Mouse (Mus musculus) yolk sac, embryonic 10.5 days (tissue): ENCODE data around the gene Gucy1b1.

Experiments
- DNase-seq: peaks from one replicate; pipeline ENCODE4 v3.0.0-alpha.2; 2017; ENCODE audit warnings: low spot score

Gucy1b1 gene

DNA sequence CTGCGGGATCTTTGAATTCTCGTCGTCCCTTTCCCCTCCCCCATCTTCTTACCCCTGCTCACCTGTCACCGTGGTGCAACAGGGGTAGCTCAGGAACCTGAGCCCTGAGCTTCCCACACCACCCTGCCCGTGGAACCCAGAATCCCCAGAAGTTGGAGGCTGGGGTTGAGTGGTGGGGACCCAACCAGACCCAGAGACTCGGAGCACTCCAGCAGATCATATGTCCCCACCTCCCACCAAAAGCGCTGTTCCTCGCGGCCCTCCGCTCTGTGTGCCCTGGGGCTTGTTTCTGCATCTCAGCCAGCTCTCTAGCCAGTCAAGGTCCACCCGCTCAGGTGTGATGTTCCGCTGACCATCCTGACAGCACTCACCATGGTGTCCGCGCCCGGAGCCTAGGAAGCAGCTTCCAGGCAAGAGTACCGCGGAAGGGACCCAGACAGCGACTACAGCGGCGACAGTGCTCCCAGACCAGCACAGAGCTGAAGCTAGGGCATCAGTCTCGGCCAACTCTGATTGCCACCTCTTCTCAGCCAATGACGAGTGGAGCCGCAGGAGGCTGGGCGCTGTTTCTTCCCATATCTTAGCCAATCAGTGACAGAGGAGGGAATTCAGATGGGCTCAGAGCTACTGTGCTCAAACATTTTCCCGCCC lies at the start of gene Gucy1b1:
TSS of gene Gucy1b1 (minus strand) at position 489 of the 651 bp plus-strand sequence.
- DNase-seq: peak; percentile 66

DNA sequence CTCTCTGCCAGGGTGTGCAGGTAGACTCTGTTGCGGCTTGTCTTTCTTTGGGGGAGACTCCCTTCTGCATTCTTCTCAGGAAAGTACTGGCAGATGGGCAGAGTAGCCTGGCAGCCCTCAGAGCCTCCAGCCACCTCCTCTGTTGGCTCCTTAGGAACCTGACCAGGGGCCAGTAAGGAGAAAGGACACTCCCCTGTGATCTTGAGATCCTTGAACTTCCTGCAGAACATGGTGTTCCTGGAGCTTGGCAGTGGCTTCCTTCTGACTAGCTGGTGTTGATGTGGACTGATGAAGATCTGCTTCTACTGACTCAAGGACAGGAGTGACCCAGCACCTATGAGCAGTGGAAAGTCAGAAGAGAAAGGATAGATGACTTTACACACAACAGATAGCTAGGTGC lies 44.4 kb upstream of the Gucy1b1 start:
- DNase-seq: no peak

DNA sequence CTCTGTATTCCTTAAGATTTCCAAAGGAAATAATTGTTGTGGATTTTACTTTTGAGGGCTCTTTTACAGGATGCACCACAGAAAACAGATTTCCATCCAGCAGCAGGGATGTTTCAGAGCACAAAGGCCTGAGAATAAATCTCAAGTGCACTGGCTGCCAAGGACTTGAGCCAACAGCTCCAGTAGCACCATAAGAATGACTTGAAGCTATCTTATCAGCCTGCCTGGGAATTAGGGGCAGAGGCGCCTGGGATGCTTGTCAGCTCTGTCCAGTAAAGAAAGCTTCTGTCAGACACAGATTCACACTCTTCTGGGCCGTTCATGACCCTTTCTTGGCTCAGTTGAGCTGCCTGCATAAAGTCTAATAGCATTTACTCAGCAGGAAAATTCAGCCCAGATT lies 38.0 kb upstream of the Gucy1b1 start:
- peak; percentile 17 for DNase-seq

DNA sequence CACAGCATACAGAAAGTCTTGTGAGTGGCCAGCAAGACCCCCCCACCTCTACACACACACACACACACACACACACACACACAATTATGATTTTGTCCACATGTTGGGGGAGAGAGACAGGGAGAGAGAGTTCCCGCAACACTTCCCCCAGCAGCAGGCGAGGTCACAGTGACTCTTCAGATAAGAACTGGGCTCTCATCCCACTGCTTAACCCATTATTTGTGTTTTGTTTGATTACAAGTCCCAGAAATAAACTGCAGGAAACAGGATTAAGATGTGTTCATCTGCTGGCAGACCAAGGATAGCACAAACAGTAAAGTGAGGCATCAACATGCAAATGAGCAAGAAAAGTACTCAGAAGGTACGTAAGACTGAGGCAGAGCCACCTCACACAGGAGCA lies 37.5 kb upstream of the Gucy1b1 start:
- DNase-seq: no peak

DNA sequence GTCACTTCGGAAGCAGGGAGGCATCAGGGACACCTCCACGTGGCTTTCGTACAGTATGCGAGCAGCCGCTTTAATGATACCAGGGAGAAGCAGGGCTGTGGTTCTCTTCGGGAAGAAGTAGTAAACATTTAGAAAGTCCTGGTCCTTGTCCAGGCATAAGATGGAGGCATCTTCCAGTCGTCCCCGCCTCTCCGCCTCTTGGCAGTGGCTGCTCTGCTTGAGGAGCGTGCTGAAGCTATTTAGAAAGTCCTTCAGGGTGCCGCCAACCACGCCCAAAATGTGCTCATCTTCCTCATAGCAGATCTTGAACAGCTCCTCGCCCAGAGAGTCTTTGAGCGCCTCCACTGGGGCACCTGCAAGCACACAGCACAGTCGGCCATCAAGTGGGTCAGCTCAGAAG lies 34.5 kb upstream of the Gucy1b1 start:
- DNase-seq: no peak

DNA sequence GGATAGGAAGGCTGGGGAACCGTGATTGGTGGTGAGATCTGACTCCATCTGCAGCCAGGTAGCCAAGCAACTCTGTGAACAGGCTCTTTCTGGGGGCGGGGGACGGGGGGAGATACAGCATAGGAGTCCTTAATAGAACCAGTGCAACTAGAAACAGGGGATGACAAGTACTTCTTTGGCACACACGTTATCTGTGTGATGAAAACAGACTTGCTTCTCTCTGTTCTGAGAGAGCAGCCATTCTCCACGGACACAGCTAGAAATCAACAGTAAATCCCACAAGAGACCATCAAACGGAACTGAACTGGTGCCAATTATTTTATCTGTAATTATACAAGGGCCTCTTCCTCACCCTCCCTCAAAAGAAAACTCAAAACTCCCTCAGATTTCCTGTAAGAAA lies 29.7 kb upstream of the Gucy1b1 start:
- DNase-seq: no peak

DNA sequence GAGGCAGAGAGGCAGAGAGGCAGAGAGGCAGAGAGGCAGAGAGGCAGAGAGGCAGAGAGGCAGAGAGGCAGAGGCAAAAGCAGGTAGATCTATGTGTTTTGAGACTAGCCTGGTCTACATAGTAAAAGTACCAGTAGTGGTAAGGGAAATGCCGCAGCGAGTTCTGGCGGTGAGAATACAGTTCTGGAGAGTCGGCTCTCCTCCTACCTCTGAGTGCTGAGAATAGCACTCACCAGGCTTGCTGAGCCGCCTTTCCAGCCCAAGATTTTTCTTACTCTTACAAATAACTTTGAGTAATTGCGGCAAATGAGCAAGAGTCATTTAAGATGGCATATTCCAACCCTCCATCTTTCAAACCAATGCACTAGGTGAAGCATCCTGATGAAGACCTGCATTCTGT lies 24.6 kb upstream of the Gucy1b1 start:
- no peak for DNase-seq

DNA sequence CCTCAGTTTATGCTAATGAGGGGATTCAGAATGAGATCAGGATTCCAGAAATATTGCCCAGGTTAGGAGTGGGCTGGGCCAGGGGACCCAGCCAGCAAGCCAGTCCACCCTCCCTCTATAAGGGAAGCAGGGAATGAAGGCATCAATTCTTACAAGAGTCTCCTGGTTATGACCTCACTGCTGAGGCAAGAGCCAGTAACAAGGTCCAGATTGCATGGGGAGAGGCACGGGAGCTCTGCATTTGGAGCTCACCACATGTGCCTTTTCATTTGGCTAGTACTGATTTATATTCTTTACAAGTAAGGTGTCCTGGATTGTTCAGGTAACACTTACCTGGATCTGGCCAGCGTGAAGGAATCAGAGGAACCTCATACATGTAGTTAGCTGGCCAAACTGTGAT lies 22.3 kb upstream of the Gucy1b1 start:
- no peak for DNase-seq

DNA sequence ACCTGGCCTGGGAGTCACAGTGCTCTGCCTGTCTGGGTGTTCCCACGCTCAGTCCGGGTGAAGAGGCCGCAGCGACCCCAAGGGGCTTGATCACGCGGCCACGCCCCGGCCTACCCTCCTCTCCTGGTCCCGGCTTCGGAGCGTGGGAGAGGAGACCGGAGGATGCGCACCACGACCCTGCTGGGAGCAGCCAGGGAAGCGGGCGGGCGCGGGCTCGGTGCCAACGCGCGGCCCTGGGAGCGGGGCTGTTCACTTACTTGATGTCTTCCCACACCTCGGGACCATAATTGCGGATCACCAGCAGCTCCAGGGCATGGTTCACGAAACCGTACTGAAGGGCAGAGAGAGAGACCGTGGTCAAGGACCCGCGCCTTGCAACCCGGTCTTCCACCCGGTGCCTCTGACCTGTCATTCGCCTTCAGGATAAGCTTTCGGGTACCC lies 728 bp downstream of the Gucy1b1 start:
- DNase-seq: peak; percentile 31

DNA sequence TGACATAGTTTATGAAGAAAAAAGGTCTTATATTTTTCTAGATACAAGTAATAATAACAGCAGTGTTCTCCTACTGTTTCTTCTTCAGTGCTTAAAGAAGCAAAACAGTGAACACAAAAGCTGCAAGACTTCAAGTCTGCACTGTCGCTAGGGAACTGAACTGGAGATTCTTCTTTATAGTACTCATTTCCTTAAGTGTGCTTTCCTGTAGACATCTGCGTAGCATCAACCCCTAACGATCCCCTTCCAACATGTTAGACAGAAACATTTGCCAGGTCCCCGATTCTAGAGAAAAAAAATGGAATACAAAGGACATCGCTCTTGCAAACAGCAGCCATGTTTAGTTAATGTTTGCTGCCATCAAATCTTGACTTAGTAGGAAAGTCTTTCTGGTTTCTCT lies 6.7 kb downstream of the Gucy1b1 start:
- DNase-seq: no peak

DNA sequence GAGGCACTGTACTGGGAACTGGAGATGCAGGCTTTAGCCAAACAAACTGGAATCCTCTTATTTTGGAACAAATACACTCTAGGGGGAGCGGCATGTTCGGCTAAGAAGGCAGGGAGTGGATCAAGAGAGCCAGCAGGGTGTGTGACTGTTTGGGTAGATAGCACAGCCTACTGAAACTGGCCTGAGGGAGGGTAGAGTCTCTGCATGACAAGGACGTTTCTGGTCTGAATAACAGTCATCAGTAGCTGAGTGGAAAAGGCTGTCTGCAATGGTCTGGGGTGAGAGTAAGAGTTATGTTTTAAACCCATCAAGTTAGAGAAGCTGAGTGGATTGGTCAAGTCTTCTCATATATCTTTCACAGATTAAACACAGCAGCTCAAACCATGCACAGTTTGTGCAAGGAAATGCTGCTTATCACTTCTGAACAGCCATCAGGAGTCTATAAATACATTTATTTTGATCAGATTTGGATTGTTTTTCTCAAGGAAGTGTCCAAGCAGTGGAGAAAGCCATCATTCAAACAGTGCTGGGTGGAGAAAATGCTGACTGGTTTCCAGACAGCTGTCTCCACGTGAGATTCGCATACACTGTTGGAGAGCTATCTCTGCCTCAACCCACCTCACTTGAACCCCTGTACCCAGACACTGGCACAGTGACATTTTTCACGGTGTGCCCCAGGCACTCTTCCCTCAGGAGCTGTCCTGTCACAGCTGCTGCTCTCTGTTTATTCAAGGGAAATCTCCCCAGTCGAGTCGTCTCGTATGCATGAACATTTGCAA lies 12.9 kb downstream of the Gucy1b1 start:
- no peak for DNase-seq

DNA sequence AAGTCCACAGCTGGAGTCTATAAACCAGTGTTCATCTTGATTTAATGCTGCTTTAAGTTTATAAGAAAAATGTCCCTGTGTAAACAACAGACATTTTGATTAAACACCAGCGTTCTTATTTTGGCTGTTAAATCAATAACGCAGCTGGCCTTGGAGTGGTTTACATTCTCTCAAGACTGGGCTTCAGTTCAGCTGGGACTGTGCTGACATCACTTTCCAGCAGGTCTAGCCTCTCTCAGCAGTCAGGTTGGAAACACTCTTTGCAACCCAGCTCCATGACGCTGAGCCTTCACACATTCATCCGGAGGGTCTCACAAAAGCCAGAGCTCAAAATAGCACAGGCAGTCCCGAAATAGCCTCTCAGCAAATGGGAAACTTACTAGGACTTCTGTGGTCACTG lies 17.3 kb downstream of the Gucy1b1 start:
- no peak for DNase-seq

DNA sequence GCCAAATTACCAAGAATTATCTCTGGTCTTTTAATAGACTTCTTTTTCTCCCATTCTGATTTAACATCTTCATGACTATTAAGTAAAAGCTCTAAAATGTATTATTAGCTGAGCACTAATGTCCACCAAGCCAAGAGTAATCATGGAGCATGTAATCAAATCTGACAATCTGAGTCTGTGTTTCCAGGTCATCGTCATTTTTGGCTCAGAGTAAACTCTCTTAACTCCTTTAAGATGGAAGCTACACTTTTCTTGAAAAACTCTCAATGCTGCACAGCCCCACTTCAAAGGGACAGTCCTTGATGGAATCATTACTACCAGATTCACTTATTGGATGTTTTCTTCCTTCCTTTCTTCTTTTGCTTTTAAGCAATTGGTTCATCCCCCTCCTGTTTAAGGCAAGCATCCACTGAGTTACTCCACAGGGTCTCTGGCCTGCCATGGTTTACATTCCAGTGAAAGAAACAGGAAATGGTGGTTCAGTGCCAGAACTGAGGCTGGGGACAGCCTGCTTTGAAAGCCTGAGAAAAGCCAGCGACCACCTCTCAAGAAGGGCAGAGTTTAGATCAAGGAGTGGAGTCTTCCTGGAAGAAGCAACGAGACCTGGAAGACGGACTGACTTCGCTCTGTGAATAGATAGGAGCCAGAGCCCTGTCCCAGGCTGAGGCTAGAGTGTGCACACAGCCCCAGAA lies 20.1 kb downstream of the Gucy1b1 start:
- peak; percentile 43 for DNase-seq

DNA sequence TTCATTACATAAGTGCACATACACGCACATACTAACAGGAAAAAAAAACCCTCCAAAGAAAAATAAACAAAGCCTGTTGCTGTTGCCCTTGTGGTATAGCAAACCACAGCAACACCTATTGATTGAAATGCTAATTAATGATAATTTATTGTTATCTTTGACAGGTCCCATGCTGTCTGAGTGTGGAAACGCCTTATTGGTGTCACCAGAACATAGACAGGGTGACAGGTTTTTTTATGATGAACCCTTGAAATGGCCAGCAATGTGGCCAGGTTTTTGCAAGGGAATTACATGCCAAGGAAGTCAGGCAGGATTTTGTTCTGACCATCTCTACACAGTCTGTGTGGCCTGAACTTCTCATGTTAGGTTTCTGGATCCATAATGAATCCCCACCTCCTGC lies 22.5 kb downstream of the Gucy1b1 start:
- no peak for DNase-seq

DNA sequence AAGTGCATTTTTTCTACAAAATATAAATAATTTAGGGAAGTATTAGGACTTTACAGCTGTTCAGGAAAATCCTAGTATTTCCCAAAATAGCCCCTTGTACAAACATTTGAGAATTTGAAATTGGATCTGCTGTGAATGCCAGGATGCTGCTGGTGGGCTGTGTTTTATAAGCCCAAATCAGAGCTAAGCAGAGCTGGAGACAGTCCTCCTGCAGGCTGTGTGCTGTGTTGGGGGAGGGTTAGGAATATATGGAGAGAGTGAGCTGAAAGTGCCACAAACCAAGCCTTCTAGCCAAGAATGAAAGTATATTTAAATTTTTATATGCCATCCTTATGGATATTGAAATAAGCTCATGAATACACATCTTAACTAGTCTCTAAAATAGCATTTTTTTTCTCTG lies 23.0 kb downstream of the Gucy1b1 start:
- DNase-seq: peak; percentile 18

DNA sequence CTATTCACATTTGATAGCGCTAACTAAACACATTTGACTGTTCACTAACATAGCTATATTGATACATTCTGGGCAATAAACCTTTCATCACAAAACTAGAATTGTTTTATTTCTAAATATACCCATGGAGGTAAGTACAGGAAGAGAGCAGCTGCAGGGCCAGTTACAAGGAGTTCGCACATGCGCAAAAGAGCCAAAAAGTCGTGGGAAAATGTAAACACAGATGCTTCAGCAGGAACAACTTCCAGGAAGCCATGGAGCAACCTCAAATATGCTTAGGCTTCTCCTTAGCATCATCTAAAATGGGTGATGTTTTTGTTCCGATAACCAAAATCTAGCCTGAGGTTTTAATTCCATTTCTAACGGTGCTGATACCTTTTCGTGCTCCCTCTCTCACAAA lies 25.8 kb downstream of the Gucy1b1 start:
- no peak for DNase-seq

DNA sequence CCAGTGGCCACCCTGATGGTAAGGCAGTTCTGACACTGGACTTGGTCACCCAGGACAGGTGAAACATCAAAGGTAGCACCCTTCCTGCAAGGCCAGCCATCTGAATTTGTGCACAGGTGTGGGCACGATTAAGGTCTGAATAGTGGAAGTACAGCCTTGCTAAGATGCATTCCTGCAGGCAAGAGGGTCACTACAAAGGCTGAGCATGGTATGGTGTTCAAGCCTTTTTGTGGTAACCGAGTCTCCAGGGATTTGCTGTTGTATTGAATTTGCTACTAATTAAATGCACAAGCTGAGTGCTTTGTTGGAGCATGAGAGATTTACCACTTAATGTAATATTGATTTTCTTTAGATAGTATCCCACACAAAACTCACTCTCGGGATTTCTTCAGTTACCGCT lies 26.4 kb downstream of the Gucy1b1 start:
- no peak for DNase-seq

DNA sequence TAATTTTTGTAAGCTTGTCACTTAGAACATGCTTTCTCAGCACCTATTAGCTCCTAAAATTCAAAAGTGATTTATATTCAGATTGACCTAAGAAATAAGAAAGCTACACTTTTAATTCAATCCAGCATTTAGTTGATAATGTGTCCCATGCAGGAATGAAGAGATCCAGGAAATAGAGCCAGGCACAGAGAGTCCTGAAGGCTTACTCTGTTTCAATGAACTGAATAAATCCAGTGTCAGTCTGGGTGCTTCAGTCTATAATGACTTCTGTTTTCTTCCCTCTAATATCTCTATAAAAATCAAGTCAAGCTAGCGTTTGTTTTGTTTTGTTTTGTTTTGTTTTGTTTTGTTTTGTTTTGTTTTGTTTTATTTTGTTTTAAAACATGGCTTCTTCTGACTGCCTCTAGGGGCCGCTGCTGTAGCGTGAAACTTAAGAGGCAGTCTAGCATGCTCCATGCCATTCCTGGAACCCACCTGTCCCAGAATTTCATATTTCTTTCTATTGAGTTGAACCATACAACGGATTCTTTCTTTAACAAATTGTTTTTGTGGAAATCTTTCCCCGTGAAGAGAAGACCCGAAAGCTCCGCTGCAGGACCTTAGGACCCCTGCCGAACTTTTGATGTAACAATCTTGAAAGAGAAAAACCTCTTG lies 27.3 kb downstream of the Gucy1b1 start:
- DNase-seq: no peak

DNA sequence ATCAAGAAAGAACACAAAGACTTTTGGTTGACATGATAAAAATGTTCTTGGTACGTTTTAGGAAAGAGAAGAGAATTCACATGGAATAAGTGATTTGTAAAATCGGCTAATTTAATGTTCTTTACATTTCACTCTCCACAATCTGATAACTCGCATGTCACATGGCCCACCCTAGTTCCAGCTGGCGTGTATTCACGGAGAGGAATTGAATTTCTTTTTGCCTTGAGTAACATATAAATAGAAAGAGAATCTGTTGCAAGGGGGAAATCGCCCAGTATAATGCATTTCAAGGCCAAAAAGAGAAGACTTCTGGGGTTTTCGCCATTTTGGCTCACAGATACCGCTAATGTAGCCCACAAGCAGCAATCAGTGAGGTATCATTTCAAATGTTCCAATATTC lies 28.4 kb downstream of the Gucy1b1 start:
- DNase-seq: no peak

DNA sequence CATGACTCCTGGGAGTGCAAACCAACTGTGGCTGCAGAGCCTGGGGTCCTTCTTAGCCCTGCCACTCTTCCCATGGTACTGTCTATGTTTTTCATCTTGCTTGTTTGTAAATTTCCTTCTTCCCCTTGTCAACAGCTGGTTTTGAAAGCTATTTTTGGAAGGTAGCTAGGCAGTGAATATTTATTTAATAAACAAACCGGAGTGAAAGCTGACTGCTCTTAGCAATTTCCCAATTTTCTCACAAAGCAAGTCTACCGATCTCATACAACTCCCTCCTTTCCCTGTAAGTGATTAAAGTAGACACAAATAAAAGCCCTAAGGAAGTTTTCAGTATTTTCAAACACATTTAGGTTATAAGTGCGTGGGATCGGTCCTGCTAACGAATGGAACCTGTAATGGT lies 29.6 kb downstream of the Gucy1b1 start:
- DNase-seq: no peak

DNA sequence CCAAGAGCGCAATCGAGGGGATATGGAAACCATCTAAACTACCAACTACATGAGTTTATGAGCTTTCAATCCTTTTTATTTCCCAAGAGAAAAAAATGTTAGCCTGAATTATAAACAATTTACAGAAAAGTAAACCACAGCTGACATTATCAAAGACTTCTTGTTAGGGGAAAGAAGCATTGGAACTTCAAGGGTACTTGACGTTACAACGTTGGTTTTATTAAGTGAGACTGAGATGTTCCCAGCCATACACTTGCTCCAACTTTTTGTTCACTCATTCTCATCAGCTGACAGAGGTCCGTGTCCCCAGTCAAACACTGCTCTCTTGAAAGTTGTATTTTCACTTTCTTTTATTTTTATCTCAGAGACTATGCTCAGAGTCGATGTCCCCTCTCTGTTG lies 30.8 kb downstream of the Gucy1b1 start:
- no peak for DNase-seq

DNA sequence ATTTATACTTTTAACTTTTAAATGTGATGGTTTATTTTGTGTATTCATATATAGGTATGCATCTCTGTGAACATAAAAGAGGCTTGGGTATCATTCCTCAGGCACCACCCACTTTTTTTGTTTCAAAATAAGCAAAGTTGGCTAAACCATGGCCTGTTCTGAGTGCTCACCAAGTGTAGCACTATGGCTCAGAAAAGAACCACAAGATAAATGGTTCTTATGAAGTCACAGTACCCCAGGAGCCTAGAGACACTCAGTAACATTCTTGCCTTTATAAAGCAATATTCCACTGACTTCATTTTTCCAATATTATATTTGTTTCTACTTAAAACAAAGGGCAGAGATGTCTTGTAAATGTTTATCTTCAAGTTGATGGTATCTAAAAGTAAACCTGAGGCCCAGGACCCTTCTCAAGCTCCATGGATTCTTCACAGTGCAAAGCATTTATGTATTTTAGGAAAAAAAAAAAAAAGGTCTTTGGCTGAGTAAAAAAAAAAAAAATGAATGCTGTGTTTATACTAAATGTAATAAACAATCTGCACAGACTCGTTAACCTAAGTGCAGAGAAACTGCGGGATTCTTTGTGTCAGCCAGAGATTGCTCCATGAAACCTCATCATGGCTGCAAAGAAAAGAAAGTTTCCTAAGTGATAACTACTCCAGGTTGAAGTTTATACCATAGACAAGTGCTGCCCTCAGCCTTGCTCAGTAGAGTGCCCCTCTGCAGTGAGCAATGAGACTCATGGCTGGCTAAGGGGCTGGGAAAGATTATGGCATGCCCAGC lies 38.0 kb downstream of the Gucy1b1 start:
- no peak for DNase-seq
